12 mouse cellular contexts compared by ENCODE assay signal in genomic region chr2:129078313-129078712, GRCm38 (mm10). TPM values are rescaled to one million over a fixed set of nuclear protein-coding genes. Genes with fewer than 3 reads are reported as not detected.
DNase-seq lines count a peak whose midpoint lies in the region; ATAC-seq and TF ChIP-seq lines count a peak whose summit lies in the region.
"Had no signal": no experiment of that assay in that cellular context is flagged by ENCODE, and none has a peak within 500 bp of the region (broad histone marks: within the 10 kb centered on the region; RNA-seq: fewer than 3 reads in every experiment).

No protein-coding gene starts in this region.

- peak; percentile 10; the same call in 1 of the 2 replicates for TF ChIP-seq CTCF in cerebellum, adult 2 months (IDR thresholded peaks at IDR 0.05; ENCODE audit: borderline replicate concordance, insufficient read depth, low read depth, low read length)
- peak; percentile 61 for TF ChIP-seq CTCF in liver, adult 2 months (IDR thresholded peaks at IDR 0.05; ENCODE audit: low read depth, low read length)
- peak; percentile 39; the same call in 1 of the 2 replicates for TF ChIP-seq CTCF in brain, embryonic 14.5 days (IDR thresholded peaks at IDR 0.05; ENCODE audit: borderline replicate concordance, extremely low read depth, insufficient read depth, insufficient read length)

- no peak overlapping the region for H3K4me2 ChIP-seq in liver, embryonic 11.5 days
- H3K4me2 ChIP-seq: embryonic facial prominence, embryonic 12.5 days had no signal

- no peak for ATAC-seq in liver, embryonic 11.5 days (replicated peaks; ENCODE audit: low FRiP score)
- ATAC-seq: inflammation-experienced regulatory T-cells, adult 6 months had no signal

- H3K4me1 ChIP-seq in cerebellum, adult 2 months (ENCODE audit: control insufficient read depth, insufficient read depth, low read length), result no peaks in the 10 kb centered on the region; the same call in 1 of the 2 replicates
- no peaks in the 10 kb centered on the region for H3K4me1 ChIP-seq in liver, adult 2 months (ENCODE audit: control insufficient read depth, insufficient read depth, low read length)
- no peaks in the 10 kb centered on the region for H3K4me1 ChIP-seq in liver, embryonic 11.5 days (replicated peaks; ENCODE audit: control insufficient read depth, insufficient read depth, low read length)
- H3K4me1 ChIP-seq: embryonic facial prominence, embryonic 12.5 days; midbrain, embryonic 10.5 days had no signal

- peaks cover 5% of the 10 kb centered on the region for H3K36me3 ChIP-seq in liver, adult 2 months (ENCODE audit: control insufficient read depth, insufficient read depth, low read length)
- no peaks in the 10 kb centered on the region; the same call in 1 of the 2 replicates for H3K36me3 ChIP-seq in liver, embryonic 11.5 days (ENCODE audit: control insufficient read depth, insufficient read depth, low read length)

- WGBS in cerebellum, adult 2 months, result 83% methylated on average over 3 of the region's 3 CpGs
- 92% methylated on average over 3 of the region's 3 CpGs for WGBS in liver, adult 2 months
- WGBS in liver, embryonic 11.5 days, result 77% methylated on average over 3 of the region's 3 CpGs

- TF ChIP-seq POLR2A in cerebellum, adult 2 months (IDR thresholded peaks at IDR 0.05; ENCODE audit: borderline replicate concordance, insufficient read depth, low read length), result no peak
- no peak for TF ChIP-seq POLR2A in liver, adult 2 months (IDR thresholded peaks at IDR 0.05; ENCODE audit: extremely low read depth, insufficient read depth, low read length)
- no peak for TF ChIP-seq POLR2A in brain, embryonic 14.5 days (IDR thresholded peaks at IDR 0.05; ENCODE audit: borderline replicate concordance, extremely low read depth, insufficient read depth, insufficient read length, poor library complexity, severe bottlenecking)

- no peaks in the 10 kb centered on the region for H3K9me3 ChIP-seq in liver, embryonic 11.5 days (ENCODE audit: control insufficient read depth, low read length)
- H3K9me3 ChIP-seq: embryonic facial prominence, embryonic 12.5 days had no signal

- H3K27ac ChIP-seq in cerebellum, adult 2 months (ENCODE audit: insufficient read depth, low read length), result no peak overlapping the region
- no peak overlapping the region for H3K27ac ChIP-seq in liver, adult 2 months (replicated peaks; ENCODE audit: insufficient read depth, low read depth, low read length)
- no peak overlapping the region for H3K27ac ChIP-seq in liver, embryonic 11.5 days (ENCODE audit: low read depth, low read length)
- H3K27ac ChIP-seq: embryonic facial prominence, embryonic 12.5 days; midbrain, embryonic 10.5 days had no signal

- DNase-seq in cerebellum, adult 2 months, result no peak
- DNase-seq in cerebellum, adult 11 months, result no peak
- DNase-seq in liver, adult 2 months (ENCODE audit: extremely low read depth, low read depth, low spot score), result no peak
- DNase-seq in liver, embryonic 11.5 days (ENCODE audit: low spot score), result no peak
- DNase-seq in brain, embryonic 14.5 days (ENCODE audit: low read depth), result peak; percentile 28
- DNase-seq in naive thymus-derived CD4-positive, alpha-beta T cell, adult 2 months (ENCODE audit: low read depth), result peak; percentile 60
- DNase-seq in ovary, adult 18-20 months (ENCODE audit: low spot score), result no peak
- DNase-seq in adrenal gland, postnatal 10 days, result no peak

- H3K4me3 ChIP-seq in cerebellum, adult 2 months (replicated peaks; ENCODE audit: insufficient read depth, low read depth, low read length), result no peak overlapping the region
- H3K4me3 ChIP-seq in liver, adult 2 months (ENCODE audit: insufficient read depth, low read depth, low read length), result no peak overlapping the region
- no peak overlapping the region for H3K4me3 ChIP-seq in liver, embryonic 11.5 days (ENCODE audit: low read depth, low read length)
- H3K4me3 ChIP-seq: embryonic facial prominence, embryonic 12.5 days; midbrain, embryonic 10.5 days had no signal

- no peaks in the 10 kb centered on the region for H3K79me2 ChIP-seq in liver, adult 2 months (ENCODE audit: control insufficient read depth, insufficient read depth, low read length)

- no peak overlapping the region for H3K9ac ChIP-seq in liver, adult 2 months (ENCODE audit: low read depth, low read length)
- H3K9ac ChIP-seq in liver, embryonic 11.5 days (ENCODE audit: low read depth, low read length), result no peak overlapping the region
- H3K9ac ChIP-seq: embryonic facial prominence, embryonic 12.5 days had no signal

- no peaks in the 10 kb centered on the region for H3K27me3 ChIP-seq in cerebellum, adult 2 months (ENCODE audit: control insufficient read depth, insufficient read depth, low read length)
- no peaks in the 10 kb centered on the region for H3K27me3 ChIP-seq in liver, adult 2 months (ENCODE audit: control insufficient read depth, insufficient read depth, low read length)
- no peaks in the 10 kb centered on the region for H3K27me3 ChIP-seq in liver, embryonic 11.5 days (replicated peaks; ENCODE audit: control insufficient read depth, insufficient read depth, low read length)
- H3K27me3 ChIP-seq: embryonic facial prominence, embryonic 12.5 days had no signal

RNA-seq across cellular contexts. Expression of gene Ttl, which starts 12.6 kb away (rescaled TPM):
- polyA plus RNA-seq in cerebellum, adult 2 months (2012; rRNA removed), result 23.3 and 23.5 TPM in 2 replicates
- 3.3 and 3.8 TPM in 2 replicates for total RNA-seq in liver, adult 2 months (2014; rRNA removed)
- 1.9 and 2.4 TPM in 2 replicates for polyA plus RNA-seq in liver, adult 2 months (2012; rRNA removed)
- 5.2 and 6.1 TPM in 2 replicates for polyA plus RNA-seq in liver, embryonic 11.5 days (2014; fragmentation: Nextera tagmentation; extraction: Ambion mirVana)
- 22.3 and 30.4 TPM in 2 replicates for polyA plus RNA-seq in brain, embryonic 14.5 days (2012; rRNA removed)
- 10 to 100 TPM in 1 of 2 experiments, 1 to 10 TPM in 1; 9.9 to 14.1 TPM for total RNA-seq in adrenal gland, postnatal 10 days (2021)

RNA-seq across cellular contexts. Expression of gene Polr1b, which starts 22.5 kb away (rescaled TPM):
- polyA plus RNA-seq in cerebellum, adult 2 months (2012; rRNA removed), result 36.0 and 39.6 TPM in 2 replicates
- 7.7 and 10.7 TPM in 2 replicates for total RNA-seq in liver, adult 2 months (2014; rRNA removed)
- 8.6 and 15.7 TPM in 2 replicates for polyA plus RNA-seq in liver, adult 2 months (2012; rRNA removed)
- polyA plus RNA-seq in liver, embryonic 11.5 days (2014; fragmentation: Nextera tagmentation; extraction: Ambion mirVana), result 52.5 and 52.7 TPM in 2 replicates
- 34.4 and 34.9 TPM in 2 replicates for polyA plus RNA-seq in brain, embryonic 14.5 days (2012; rRNA removed)
- total RNA-seq in adrenal gland, postnatal 10 days (2021), result 10 to 100 TPM; 16.6 to 19.8 TPM

RNA-seq across cellular contexts. Expression of gene Vinac1, which starts 30.3 kb away (rescaled TPM):
- polyA plus RNA-seq in cerebellum, adult 2 months (2012; rRNA removed), result 0.27 and 0.36 TPM in 2 replicates
- 0.09 and 0.13 TPM in 2 replicates for total RNA-seq in liver, adult 2 months (2014; rRNA removed)
- polyA plus RNA-seq in liver, adult 2 months (2012; rRNA removed), result 0.04 and 0.12 TPM in 2 replicates
- polyA plus RNA-seq in liver, embryonic 11.5 days (2014; fragmentation: Nextera tagmentation; extraction: Ambion mirVana), result 0.05 and 0.06 TPM in 2 replicates
- polyA plus RNA-seq in brain, embryonic 14.5 days (2012; rRNA removed), result 0.78 and 0.90 TPM in 2 replicates
- total RNA-seq in adrenal gland, postnatal 10 days (2021), result under 1 TPM; 0.06 to 0.18 TPM
- polyA plus RNA-seq: C2C12 had no signal

RNA-seq across cellular contexts. Expression of gene Chchd5, which starts 51.2 kb away (rescaled TPM):
- polyA plus RNA-seq in cerebellum, adult 2 months (2012; rRNA removed), result 25.7 and 27.1 TPM in 2 replicates
- 9.9 and 10.1 TPM in 2 replicates for total RNA-seq in liver, adult 2 months (2014; rRNA removed)
- 41.2 and 60.2 TPM in 2 replicates for polyA plus RNA-seq in liver, adult 2 months (2012; rRNA removed)
- 18.6 and 19.5 TPM in 2 replicates for polyA plus RNA-seq in liver, embryonic 11.5 days (2014; fragmentation: Nextera tagmentation; extraction: Ambion mirVana)
- polyA plus RNA-seq in brain, embryonic 14.5 days (2012; rRNA removed), result 23.4 and 31.6 TPM in 2 replicates
- 10 to 100 TPM; 17.3 to 20.2 TPM for total RNA-seq in adrenal gland, postnatal 10 days (2021)

Comparison
In these comparisons a context has a peak if more than half of its experiments do, and no peak if none do; other contexts are left out.
1. DNase-seq: peak in brain, embryonic 14.5 days (single experiment) and naive thymus-derived CD4-positive, alpha-beta T cell, adult 2 months (single experiment); none in cerebellum, adult 2 months (0 of 2), cerebellum, adult 11 months (single experiment), liver, adult 2 months (single experiment), liver, embryonic 11.5 days (single experiment), ovary, adult 18-20 months (single experiment) and adrenal gland, postnatal 10 days (single experiment).
2. CTCF ChIP-seq: peak in every context shown above with its lines; median percentile 61 in liver, adult 2 months; 39 in brain, embryonic 14.5 days; 10 in cerebellum, adult 2 months.